Mouse (Mus musculus) adrenal gland, adult 10 weeks (tissue): ENCODE measurements around the gene Maats1. TPM values are rescaled to one million over a fixed set of nuclear protein-coding genes. Genes with fewer than 3 reads are reported as not detected.

Experiments
- polyA plus RNA-seq: library from polyadenylated mRNA; stranded (reverse); fragments of 350-450 nt; fragmentation: Illumina TruSeq; extraction: RNeasy Lipid Tissue Mini Kit (QIAGEN cat#74804); gene quantifications from one replicate; pipeline ENCODE4 v1.2.3, GENCODE M21; 2014; ENCODE audit warnings: low read depth, low replicate concordance

Gene Maats1
- polyA plus RNA-seq = 0.17 TPM

GRCm38 (mm10) chr16:38341396-38342324, at the start of gene Maats1:
TSS of gene Maats1 (minus strand) at chr16:38342143.

GRCm38 (mm10) chr16:38361933-38362332, 20.0 kb upstream of the Maats1 start, which contains the start of gene Popdc2:
TSS of gene Popdc2 (plus strand) at chr16:38362209.

GRCm38 (mm10) chr16:38346529-38347325, 4.8 kb upstream of the Maats1 start, which contains the start of the genes Cox17 and Gm21987:
TSS of gene Cox17 (plus strand) at chr16:38346991.
TSS of gene Gm21987 (plus strand) at chr16:38347040.

GRCm38 (mm10) chr16:38294685-38295348, 47.1 kb downstream of the Maats1 start, which contains the start of gene Nr1i2:
TSS of gene Nr1i2 (minus strand) at chr16:38294824.

Other genes with a start within 250 kb of the Maats1 start
- not detected for gene Nr1i2, start 47.3 kb downstream of the Maats1 start, polyA plus RNA-seq
- 150 TPM for gene Cox17, start 4.8 kb upstream of the Maats1 start, polyA plus RNA-seq
- not detected for gene Gm21987, start 4.9 kb upstream of the Maats1 start, polyA plus RNA-seq
- gene Popdc2, start 20.1 kb upstream of the Maats1 start, polyA plus RNA-seq = not detected
- gene Pla1a, start 91.0 kb upstream of the Maats1 start, polyA plus RNA-seq = 10.7 TPM
- 21.2 TPM for gene Adprh, start 110.6 kb upstream of the Maats1 start, polyA plus RNA-seq
- 0.58 TPM for gene Cd80, start 113.4 kb upstream of the Maats1 start, polyA plus RNA-seq
- 21.6 TPM for gene Timmdc1, start 180.5 kb upstream of the Maats1 start, polyA plus RNA-seq
- 70.3 TPM for gene Poglut1, start 208.1 kb upstream of the Maats1 start, polyA plus RNA-seq
- gene Tmem39a, start 216.6 kb upstream of the Maats1 start, polyA plus RNA-seq = 57.7 TPM